Mouse (Mus musculus) urinary bladder, postnatal 36 days (tissue): ENCODE data around the gene Rbm6.

ENCODE experiments used
- DNase-seq, 2 experiments: peaks; one replicate each; pipeline ENCODE4 v3.0.0; 2022; ENCODE audit warnings: low spot score in 2 of 2, mixed read lengths in 1 of 2

Gene Rbm6

GRCm38 (mm10) chr9:107750378-107750777, 122.7 kb downstream of the Rbm6 start:
- no peak for DNase-seq

DNA sequence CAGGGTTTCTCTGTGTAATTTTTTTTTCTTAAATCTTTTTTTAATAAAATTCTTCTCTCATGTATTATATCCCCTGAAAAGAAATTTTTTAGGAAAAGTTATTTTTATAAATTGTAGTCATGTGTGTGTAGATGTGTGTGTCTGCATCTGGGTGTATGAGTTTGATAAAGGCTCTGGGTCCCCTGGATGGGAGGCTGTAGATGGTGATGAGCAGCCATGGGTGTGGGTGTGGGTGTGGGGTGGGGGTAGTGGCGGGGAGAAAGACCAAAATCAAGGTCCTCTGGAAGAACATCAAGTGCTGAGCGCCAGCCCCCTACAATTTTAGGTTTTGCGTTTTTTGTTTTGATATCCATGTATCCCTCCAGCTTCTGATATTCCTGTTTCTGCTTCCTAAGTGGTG, 125.0 kb downstream of the Rbm6 start:
- DNase-seq: no peak

DNA sequence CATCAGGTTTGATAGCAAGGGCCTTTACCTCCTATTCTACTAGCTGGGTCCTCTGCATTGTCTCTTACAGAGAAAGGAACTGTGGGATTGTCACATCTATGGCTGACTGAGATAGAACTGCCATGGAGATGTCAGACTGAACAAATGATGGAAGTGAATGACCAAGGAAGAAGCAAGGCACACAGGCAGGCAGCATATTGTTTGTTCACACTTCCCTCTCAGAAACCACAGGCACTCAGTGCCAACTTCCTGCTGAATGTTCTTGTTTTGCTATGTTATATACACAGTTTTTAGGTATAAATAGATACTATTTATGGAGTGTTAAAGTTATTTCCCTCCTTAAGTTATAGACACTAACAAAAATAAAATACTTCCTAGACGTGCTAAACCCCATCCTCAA, 125.7 kb downstream of the Rbm6 start:
- no peak for DNase-seq

DNA sequence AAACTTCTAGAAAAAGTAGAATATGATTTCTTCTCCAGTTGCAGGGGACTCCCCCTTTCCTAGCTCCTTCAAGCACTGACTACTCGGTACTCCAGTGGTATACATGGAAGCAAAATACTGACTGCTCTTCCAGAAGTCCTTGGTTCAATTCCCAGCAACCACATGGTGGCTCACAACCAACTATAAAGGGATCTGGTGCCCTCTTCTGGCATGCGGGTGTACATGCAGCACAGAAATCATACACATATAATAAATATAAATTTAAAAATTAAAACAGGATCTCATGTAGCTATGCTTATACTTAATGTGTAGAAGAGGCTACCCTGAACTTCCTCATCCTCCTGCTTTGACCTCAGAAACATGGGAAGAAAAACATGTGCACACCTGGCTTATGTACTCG, 126.4 kb downstream of the Rbm6 start:
- no peak for DNase-seq

DNA sequence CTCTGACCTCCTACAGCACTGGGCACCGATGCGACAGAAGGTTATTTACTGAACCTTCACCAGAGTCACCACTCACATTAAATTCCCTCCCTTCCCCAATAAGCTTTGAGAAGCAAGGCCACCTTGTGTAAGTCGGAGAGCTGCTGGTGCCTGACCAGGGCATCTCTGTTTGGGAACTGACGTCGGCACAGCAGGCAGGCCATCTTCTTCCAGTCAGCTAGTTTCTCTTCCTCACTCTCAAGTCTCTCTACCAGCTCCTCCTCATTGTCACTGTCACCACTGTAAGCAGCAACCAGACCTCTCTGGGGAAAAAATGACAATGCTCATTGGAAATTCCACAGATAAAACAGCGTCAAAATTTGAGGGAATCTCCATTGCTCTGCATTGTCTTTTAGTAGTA, 129.0 kb downstream of the Rbm6 start:
- DNase-seq: no peak

GRCm38 (mm10) chr9:107738841-107739202, 134.2 kb downstream of the Rbm6 start:
- DNase-seq: no peak

GRCm38 (mm10) chr9:107738020-107738840, 134.8 kb downstream of the Rbm6 start:
- DNase-seq: peak; percentile 80 to 83

GRCm38 (mm10) chr9:107736185-107736485, 136.9 kb downstream of the Rbm6 start:
- peak in 1 of 2 experiments; percentile 43 for DNase-seq

- no peak for DNase-seq
Observed at GRCm38 (mm10) chr9:107735356-107736184, 137.5 kb downstream of the Rbm6 start.

GRCm38 (mm10) chr9:107734567-107734971, 138.5 kb downstream of the Rbm6 start:
- DNase-seq: no peak

DNA sequence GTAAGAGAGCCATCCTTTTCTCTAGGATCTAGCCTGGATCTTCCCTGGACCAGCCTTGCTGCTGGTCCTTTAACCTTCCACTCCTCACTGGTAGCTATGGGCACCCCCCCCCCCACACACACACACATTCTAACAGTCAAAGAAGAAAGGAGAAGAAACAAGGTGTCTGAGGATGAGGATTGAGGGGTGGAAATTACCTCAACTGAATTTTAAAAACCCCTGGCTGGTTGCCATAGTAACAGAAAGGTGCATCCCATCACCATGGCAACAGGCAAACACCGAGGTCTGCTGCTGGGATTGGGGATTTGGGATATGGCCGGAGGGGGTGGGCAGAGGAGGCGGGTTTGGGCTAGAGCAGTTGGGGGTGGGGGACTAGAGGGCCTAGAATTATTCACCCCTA, 143.3 kb downstream of the Rbm6 start:
- no peak for DNase-seq

DNA sequence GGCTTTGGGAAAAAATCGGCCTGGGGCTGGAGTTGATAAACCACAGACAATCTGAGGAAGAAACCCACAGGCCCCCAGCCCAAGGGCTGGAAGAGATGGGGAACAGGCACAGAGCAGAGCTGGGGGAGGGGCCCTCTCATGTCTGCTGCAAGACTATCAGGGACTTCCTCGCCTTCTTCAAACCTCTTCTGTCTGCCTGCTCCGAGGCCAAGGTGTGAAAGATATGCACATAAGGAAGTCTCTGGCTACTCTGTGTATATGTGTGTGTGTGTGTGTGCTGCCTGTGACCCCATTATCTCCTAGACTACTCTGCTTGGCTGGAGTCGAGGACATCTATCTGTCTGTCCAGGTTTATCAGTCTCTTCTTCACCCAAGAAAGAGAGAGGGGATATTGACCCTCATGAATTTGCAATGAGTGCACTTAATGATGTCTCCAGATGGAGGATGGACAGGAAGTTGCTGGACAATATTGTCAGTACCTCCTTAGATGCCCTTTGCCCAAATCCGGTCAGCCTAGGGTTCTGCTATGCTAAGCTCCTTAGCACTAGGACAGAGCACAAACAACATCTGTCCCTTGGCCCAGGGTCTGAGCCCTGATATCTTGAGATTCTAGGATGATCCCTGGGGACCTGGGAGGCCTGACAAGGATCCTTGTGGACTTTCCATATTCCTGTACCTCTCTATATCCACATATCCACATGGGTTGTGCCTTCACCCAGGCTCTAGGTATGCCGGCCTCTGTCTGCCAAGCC, 143.9 kb downstream of the Rbm6 start:
- DNase-seq: no peak

- no peak for DNase-seq
Observed at GRCm38 (mm10) chr9:107727041-107727440, 146.0 kb downstream of the Rbm6 start.

DNA sequence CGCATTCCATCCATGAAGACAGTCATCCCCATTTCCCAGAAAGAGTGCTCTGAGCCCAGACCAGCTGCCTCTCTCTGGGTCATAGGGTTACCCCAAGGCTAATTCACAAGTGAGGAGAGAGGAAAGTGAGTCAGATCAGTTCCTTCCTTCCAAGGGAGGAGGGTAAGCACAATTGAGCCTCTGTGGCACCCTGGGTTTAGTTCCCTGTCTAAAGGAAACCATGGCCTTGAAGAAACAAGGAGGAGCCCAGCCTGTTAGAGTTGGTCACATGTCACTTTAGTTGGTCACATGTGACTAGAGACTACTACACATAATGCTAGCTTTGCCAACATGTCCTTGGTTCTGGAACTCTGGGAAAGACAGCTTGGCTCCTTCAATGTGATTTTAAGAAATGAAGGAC, 148.2 kb downstream of the Rbm6 start:
- DNase-seq: no peak

DNA sequence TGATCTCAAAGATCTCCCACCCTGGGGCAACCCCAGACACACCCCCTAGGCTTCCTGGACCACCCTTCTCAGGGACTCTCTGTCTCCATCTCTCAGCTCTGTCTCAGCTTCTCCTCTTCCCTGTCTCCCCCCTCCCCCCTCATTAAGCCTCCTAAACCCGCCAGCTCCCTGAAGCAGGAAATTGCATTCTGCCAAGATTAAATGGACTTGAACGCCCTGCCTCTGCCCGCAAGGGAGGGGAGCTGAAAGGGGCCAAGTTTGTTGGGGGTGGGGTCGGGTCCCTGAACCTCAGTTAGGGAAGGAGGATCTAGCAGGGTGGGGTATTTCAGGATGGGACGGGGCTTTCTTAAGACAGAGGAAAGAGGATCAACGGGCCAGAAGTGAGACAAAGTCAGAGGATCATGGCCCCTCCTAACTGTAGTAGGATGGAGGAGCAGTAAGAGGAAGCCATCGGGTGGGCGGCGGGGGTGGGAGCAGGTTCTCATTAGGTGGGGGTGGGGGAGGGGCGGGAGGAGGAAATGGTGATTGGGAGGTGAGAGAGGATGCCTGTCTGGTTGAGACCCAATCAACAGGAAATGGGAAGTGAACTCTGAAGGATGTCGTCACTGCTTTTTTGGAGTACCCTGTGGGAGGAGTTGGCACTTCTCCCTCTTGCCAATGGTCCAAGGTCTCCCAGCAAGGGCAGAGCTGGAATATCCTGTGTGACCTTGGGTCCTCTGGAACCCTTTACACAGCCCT, 149.1 kb downstream of the Rbm6 start:
- no peak for DNase-seq
